Mouse (Mus musculus) limb, embryonic 11.5 days (tissue): ENCODE data around the gene Krr1. TPM values are rescaled to one million over a fixed set of nuclear protein-coding genes. Genes with fewer than 3 reads are reported as not detected.

Experiments
- ATAC-seq: fragments of 200-750 bp; cut with Nextera tagmentation; 2 replicates; pipeline ENCODE4 v1.8.0; 2017; ENCODE audit warnings: low read depth; ENCODE audit not compliant: insufficient number of reproducible peaks, low FRiP score, low TSS enrichment
- DNase-seq: peaks from one replicate; pipeline ENCODE4 v3.0.0-alpha.2; 2015; ENCODE audit warnings: low spot score
- H3K27ac ChIP-seq: fragments of 300-500 bp; sonication (generic); replicated peaks from 2 replicates; pipeline ENCODE4 v1.5.1; 2014; ENCODE audit warnings: low read depth, mild to moderate bottlenecking, low read length
- H3K27me3 ChIP-seq: fragments of 300-500 bp; sonication (generic); 2 replicates; pipeline ENCODE4 v1.6.1; 2014; ENCODE audit warnings: mild to moderate bottlenecking, low read length, mixed read lengths; ENCODE audit not compliant: control insufficient read depth, insufficient read depth
- H3K36me3 ChIP-seq: fragments of 300-500 bp; sonication (generic); 2 replicates; pipeline ENCODE4 v1.6.1; 2014; ENCODE audit warnings: mild to moderate bottlenecking, low read length, moderate library complexity, mixed read lengths; ENCODE audit not compliant: control insufficient read depth, insufficient read depth
- H3K4me1 ChIP-seq: fragments of 300-500 bp; sonication (generic); 2 replicates; pipeline ENCODE4 v1.6.1; 2014; ENCODE audit warnings: low read length, mixed read lengths; ENCODE audit not compliant: control insufficient read depth, insufficient read depth
- H3K4me2 ChIP-seq: fragments of 300-500 bp; sonication (generic); 2 replicates; pipeline ENCODE4 v1.6.1; 2014; ENCODE audit warnings: low read depth, mild to moderate bottlenecking, moderate library complexity; ENCODE audit not compliant: severe bottlenecking
- H3K4me3 ChIP-seq: fragments of 300-500 bp; sonication (generic); 2 replicates; pipeline ENCODE4 v1.5.1; 2014; ENCODE audit warnings: low read depth, low read length
- H3K9ac ChIP-seq: fragments of 300-500 bp; sonication (generic); 2 replicates; pipeline ENCODE4 v1.6.1; 2014; ENCODE audit warnings: mild to moderate bottlenecking, low read length
- H3K9me3 ChIP-seq: fragments of 300-500 bp; sonication (generic); 2 replicates; pipeline ENCODE4 v1.6.1; 2016; ENCODE audit warnings: low read length; ENCODE audit not compliant: control insufficient read depth
- WGBS: fragments of 180-500 bp; shearing (Covaris S2); extraction: QIAGEN DNeasy Blood & Tissue Kit; methylation state at CpG from one replicate; pipeline ENCODE4 v1.1.7; 2014; 5-methylcytosine and 5-hydroxymethylcytosine counted together
- polyA plus RNA-seq: library from polyadenylated mRNA; unstranded; fragments of >200 nt; fragmentation: Nextera tagmentation; extraction: Ambion mirVana; gene quantifications from 2 replicates; pipeline ENCODE4 v1.2.1, GENCODE M21; 2014

Krr1 gene
- polyA plus RNA-seq, 1 experiment from 2014 or later = 64.7 TPM

- Histone ChIP-seq H3K4me3 (no peak overlapping the region), H3K9ac (no peak overlapping the region), H3K4me2 (no peak overlapping the region), H3K27me3 (no peaks in the 10 kb centered on the region), H3K4me1 (no peaks in the 10 kb centered on the region), H3K9me3 (no peaks in the 10 kb centered on the region), H3K36me3 (peaks cover 6% of the 10 kb centered on the region), H3K27ac (no peak overlapping the region)
- 93% methylated on average over 6 of the region's 6 CpGs for WGBS
- no peak for ATAC-seq
- no peak for DNase-seq
These were observed 14.0 kb downstream of the Krr1 start for GRCm38 (mm10) chr10:111986453-111986852.

- Histone ChIP-seq H3K9me3 (no peaks in the 10 kb centered on the region), H3K4me3 (no peak overlapping the region), H3K9ac (no peak overlapping the region), H3K4me2 (no peak overlapping the region), H3K36me3 (no peaks in the 10 kb centered on the region), H3K27me3 (no peaks in the 10 kb centered on the region), H3K4me1 (no peaks in the 10 kb centered on the region), H3K27ac (no peak overlapping the region)
- DNase-seq (no peak), ATAC-seq (no peak)
- 93% methylated on average over 11 of the region's 11 CpGs for WGBS
These were observed 23.5 kb downstream of the Krr1 start for GRCm38 (mm10) chr10:111995803-111996548.

DNA sequence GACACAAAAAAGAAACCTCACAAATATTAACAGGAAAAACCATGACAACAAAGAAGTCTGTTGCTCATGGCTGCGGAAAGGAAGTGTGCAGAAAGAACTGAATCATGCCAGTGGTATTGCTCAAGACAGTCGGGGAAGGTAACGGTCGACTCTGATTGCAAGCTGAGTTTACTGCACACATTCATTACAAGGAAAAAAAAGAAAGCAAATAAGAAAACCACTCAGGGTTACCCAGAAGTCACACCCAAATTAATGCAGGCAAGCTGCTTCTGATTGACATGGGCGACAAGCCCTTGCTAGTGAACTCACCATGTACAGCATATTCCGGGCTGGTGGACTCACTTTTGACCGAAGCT, 24.1 kb downstream of the Krr1 start:
- no peaks in the 10 kb centered on the region for H3K27me3 ChIP-seq
- no peaks in the 10 kb centered on the region for H3K4me1 ChIP-seq
- WGBS = 90% methylated on average over 7 of the region's 7 CpGs
- no peak overlapping the region for H3K9ac ChIP-seq
- H3K4me3 ChIP-seq = no peak overlapping the region
- no peaks in the 10 kb centered on the region for H3K9me3 ChIP-seq
- ATAC-seq (no peak), DNase-seq (no peak)
- H3K36me3 ChIP-seq = no peaks in the 10 kb centered on the region
- no peak overlapping the region for H3K27ac ChIP-seq
- H3K4me2 ChIP-seq = no peak overlapping the region

- no peak for ATAC-seq
- H3K36me3 ChIP-seq = no peaks in the 10 kb centered on the region
- H3K27ac ChIP-seq = no peak overlapping the region
- no peak for DNase-seq
- no peak overlapping the region for H3K9ac ChIP-seq
- no peaks in the 10 kb centered on the region for H3K4me1 ChIP-seq
- no peak overlapping the region for H3K4me3 ChIP-seq
- H3K27me3 ChIP-seq = no peaks in the 10 kb centered on the region
- 77% methylated on average over 8 of the region's 8 CpGs for WGBS
- H3K9me3 ChIP-seq = no peaks in the 10 kb centered on the region
- H3K4me2 ChIP-seq = no peak overlapping the region
These were observed 24.5 kb downstream of the Krr1 start for GRCm38 (mm10) chr10:111996911-111997347.

GRCm38 (mm10) chr10:111997671-111998070, 25.2 kb downstream of the Krr1 start:
- no peak overlapping the region for H3K4me2 ChIP-seq
- H3K9me3 ChIP-seq = no peaks in the 10 kb centered on the region
- no peak overlapping the region for H3K4me3 ChIP-seq
- no peaks in the 10 kb centered on the region for H3K27me3 ChIP-seq
- H3K9ac ChIP-seq = no peak overlapping the region
- ATAC-seq = no peak
- no peaks in the 10 kb centered on the region for H3K4me1 ChIP-seq
- no peaks in the 10 kb centered on the region for H3K36me3 ChIP-seq
- no peak for DNase-seq
- no peak overlapping the region for H3K27ac ChIP-seq

GRCm38 (mm10) chr10:111999765-112000164, 27.3 kb downstream of the Krr1 start:
- no peaks in the 10 kb centered on the region for H3K4me1 ChIP-seq
- 59% methylated on average over 3 of the region's 3 CpGs for WGBS
- no peaks in the 10 kb centered on the region for H3K36me3 ChIP-seq
- no peak overlapping the region for H3K4me2 ChIP-seq
- H3K27me3 ChIP-seq = no peaks in the 10 kb centered on the region
- no peaks in the 10 kb centered on the region for H3K9me3 ChIP-seq
- H3K4me3 ChIP-seq = no peak overlapping the region
- DNase-seq = no peak
- ATAC-seq = no peak
- no peak overlapping the region for H3K27ac ChIP-seq
- H3K9ac ChIP-seq = no peak overlapping the region

DNA sequence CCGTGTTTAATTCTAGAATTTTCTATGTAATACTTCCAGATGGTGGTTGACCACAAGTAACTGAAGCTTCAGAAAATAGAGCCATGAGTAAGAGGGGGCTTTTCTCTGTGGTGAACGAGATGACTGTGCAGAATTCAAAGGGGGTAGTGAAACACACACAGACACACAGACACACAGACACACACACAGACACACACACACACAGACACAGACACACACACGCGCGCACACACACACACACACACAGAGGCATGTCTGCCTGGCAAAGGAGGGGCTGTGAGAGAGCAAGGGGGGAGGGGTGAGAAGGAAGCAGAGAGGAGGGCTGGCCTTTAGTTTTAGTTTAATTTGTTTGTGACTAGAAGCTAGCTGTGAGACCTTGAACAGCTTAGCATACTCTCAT, 28.1 kb downstream of the Krr1 start:
- Histone ChIP-seq H3K27ac (no peak overlapping the region), H3K4me2 (no peak overlapping the region), H3K36me3 (no peaks in the 10 kb centered on the region), H3K4me1 (no peaks in the 10 kb centered on the region), H3K4me3 (no peak overlapping the region), H3K9ac (no peak overlapping the region), H3K27me3 (no peaks in the 10 kb centered on the region), H3K9me3 (no peaks in the 10 kb centered on the region)
- ATAC-seq (peak; percentile 40; the same call in 1 of the 2 replicates), DNase-seq (peak; percentile 20)
- WGBS = 82% methylated on average over 5 of the region's 5 CpGs

GRCm38 (mm10) chr10:112001350-112001749, 28.9 kb downstream of the Krr1 start:
- H3K4me1 ChIP-seq = no peaks in the 10 kb centered on the region
- no peak overlapping the region for H3K4me2 ChIP-seq
- DNase-seq = peak; percentile 15
- H3K27me3 ChIP-seq = no peaks in the 10 kb centered on the region
- H3K27ac ChIP-seq = no peak overlapping the region
- no peak overlapping the region for H3K9ac ChIP-seq
- ATAC-seq = no peak
- no peaks in the 10 kb centered on the region for H3K9me3 ChIP-seq
- no peak overlapping the region for H3K4me3 ChIP-seq
- H3K36me3 ChIP-seq = no peaks in the 10 kb centered on the region
- 86% methylated on average over 2 of the region's 2 CpGs for WGBS
